Mouse (Mus musculus) activated CD4-positive, CD25-positive, alpha-beta regulatory T cell, adult 4 months (primary cell): Measurements from ENCODE around the gene Gm45753. TPM values are rescaled to one million over a fixed set of nuclear protein-coding genes. Genes with fewer than 3 reads are reported as not detected.

ENCODE experiments used
- polyA plus RNA-seq, 2 experiments: library from polyadenylated mRNA; unstranded; fragments of 100-300 nt; shearing (Covaris generic); gene quantifications; one replicate each; pipeline ENCODE4 v1.2.1; 2017

The Gm45753 gene
- polyA plus RNA-seq, 2 experiments from 2014 or later: not detected

Other genes starting within 250 kb of the Gm45753 start
- gene Mtnr1a, start 239.3 kb downstream of the Gm45753 start, polyA plus RNA-seq: not detected
- not detected for gene F11, start 46.4 kb downstream of the Gm45753 start, polyA plus RNA-seq
- gene Klkb1, start 13.6 kb downstream of the Gm45753 start, polyA plus RNA-seq: under 1 TPM; 0.09 to 0.25 TPM
- 10 to 100 TPM; 10.8 to 14.2 TPM for gene Cyp4v3, start 24.8 kb upstream of the Gm45753 start, polyA plus RNA-seq
- gene Fam149a, start 73.8 kb upstream of the Gm45753 start, polyA plus RNA-seq: not detected
- under 1 TPM; 0.43 to 0.45 TPM for gene Tlr3, start 102.6 kb upstream of the Gm45753 start, polyA plus RNA-seq
- gene Sorbs2, start 199.3 kb upstream of the Gm45753 start, polyA plus RNA-seq: under 1 TPM; 0.11 to 0.32 TPM